ENCODE assay signal across 17 mouse cellular contexts in genomic region chr6:120600376-120600775, GRCm38 (mm10).
"Had no signal": no experiment of that assay in that cellular context is flagged by ENCODE, and none has a peak within 500 bp of the region (broad histone marks: within the 10 kb centered on the region; RNA-seq: fewer than 3 reads in every experiment).

No protein-coding gene starts in this region.

- H3K36me3 ChIP-seq: kidney, embryonic 15.5 days; limb, embryonic 10.5 days; midbrain, embryonic 10.5 days; midbrain, embryonic 15.5 days; neural tube, embryonic 13.5 days had no signal

- H3K27me3 ChIP-seq: kidney, embryonic 15.5 days; midbrain, embryonic 15.5 days; neural tube, embryonic 13.5 days had no signal

- H3K9ac ChIP-seq: kidney, embryonic 15.5 days; midbrain, embryonic 15.5 days; neural tube, embryonic 13.5 days had no signal

- H3K9me3 ChIP-seq: kidney, embryonic 15.5 days; limb, embryonic 10.5 days; midbrain, embryonic 10.5 days; midbrain, embryonic 15.5 days; neural tube, embryonic 13.5 days had no signal

- H3K4me2 ChIP-seq: kidney, embryonic 15.5 days; midbrain, embryonic 15.5 days; neural tube, embryonic 13.5 days had no signal

- H3K4me3 ChIP-seq: kidney, embryonic 15.5 days; left cerebral cortex, adult 2 months; limb, embryonic 10.5 days; midbrain, embryonic 10.5 days; midbrain, embryonic 15.5 days; neural tube, embryonic 13.5 days had no signal

- ATAC-seq: inflammation-experienced regulatory T-cells, adult 6 months; intestine, postnatal 0 days; lung, postnatal 0 days; midbrain, embryonic 15.5 days had no signal

- H3K4me1 ChIP-seq: midbrain, embryonic 15.5 days; neural tube, embryonic 13.5 days had no signal

- H3K27ac ChIP-seq: kidney, embryonic 15.5 days; left cerebral cortex, adult 2 months; limb, embryonic 10.5 days; midbrain, embryonic 10.5 days; midbrain, embryonic 15.5 days; neural tube, embryonic 13.5 days had no signal

- DNase-seq: kidney, postnatal 14 days; lung, adult 2 months; lung, postnatal 36 days; retina, postnatal 1 day; right cerebral cortex, postnatal 4 days; spleen, adult 18-20 months; thymus, adult 2 months; thymus, postnatal 25 days had no signal
